Mouse (Mus musculus) stomach, embryonic 16.5 days (tissue): ENCODE measurements at regions not wholly inside any gene's neighbourhood (a gene's known extent, or its start where the extent isn't known, plus 50 kb on each side); places are given as distances from the start of the nearest gene placed in this dataset. TPM values are rescaled to one million over a fixed set of nuclear protein-coding genes. Genes with fewer than 3 reads are reported as not detected.

ENCODE experiments used
- ATAC-seq: fragments of 200-750 bp; cut with Nextera tagmentation; 2 replicates; pipeline ENCODE4 v1.8.0; 2017; ENCODE audit warnings: moderate number of reproducible peaks, moderate TSS enrichment; ENCODE audit not compliant: insufficient read depth, low FRiP score
- H3K27ac ChIP-seq: fragments of 300-500 bp; sonication (generic); 2 replicates; pipeline ENCODE4 v1.5.1; 2014; ENCODE audit warnings: low read length
- H3K27me3 ChIP-seq: fragments of 300-500 bp; sonication (generic); 2 replicates; pipeline ENCODE4 v1.6.1; 2014; ENCODE audit warnings: low read length, control low read depth, mixed read lengths; ENCODE audit not compliant: control insufficient read depth, insufficient read depth
- H3K36me3 ChIP-seq: fragments of 300-500 bp; sonication (generic); 2 replicates; pipeline ENCODE4 v1.6.1; 2014; ENCODE audit warnings: low read length; ENCODE audit not compliant: control insufficient read depth, insufficient read depth
- H3K4me1 ChIP-seq: fragments of 300-500 bp; sonication (generic); 2 replicates; pipeline ENCODE4 v1.6.1; 2014; ENCODE audit warnings: low read length, control low read depth, mixed read lengths; ENCODE audit not compliant: control insufficient read depth, insufficient read depth
- H3K4me2 ChIP-seq: fragments of 300-500 bp; sonication (generic); 2 replicates; pipeline ENCODE4 v1.6.1; 2014; ENCODE audit warnings: low read depth, low read length, mixed read lengths
- H3K4me3 ChIP-seq: fragments of 300-500 bp; sonication (generic); replicated peaks from 2 replicates; pipeline ENCODE4 v1.5.1; 2014; ENCODE audit warnings: mild to moderate bottlenecking, low read length
- H3K9ac ChIP-seq: fragments of 300-500 bp; sonication (generic); 2 replicates; pipeline ENCODE4 v1.6.1; 2014; ENCODE audit warnings: low read length
- H3K9me3 ChIP-seq: fragments of 300-500 bp; sonication (generic); replicated peaks from 2 replicates; pipeline ENCODE4 v1.6.1; 2016; ENCODE audit warnings: low read length, control low read depth; ENCODE audit not compliant: control insufficient read depth
- WGBS: fragments of 180-500 bp; shearing (Covaris S2); extraction: QIAGEN DNeasy Blood & Tissue Kit; methylation state at CpG from one replicate; pipeline ENCODE4 v1.1.7; 2014; 5-methylcytosine and 5-hydroxymethylcytosine counted together
- microRNA-seq: library from miRNA; unstranded; fragments of <30 nt; microRNA quantifications from one replicate; pipeline ENCODE4, GENCODE M21; 2016

GRCm38 (mm10) chr8:107886516-107887253 lies 55.8 kb upstream of the Zfhx3 start:
- Histone ChIP-seq H3K4me3 (no peak overlapping the region), H3K4me1 (peaks cover 9% of the 10 kb centered on the region), H3K27me3 (no peaks in the 10 kb centered on the region), H3K9me3 (0 out of 2 replicates have a peak, but pooled peaks cover 3% of the 10 kb centered on the region), H3K36me3 (no peaks in the 10 kb centered on the region), H3K9ac (no peak overlapping the region), H3K27ac (no peak overlapping the region), H3K4me2 (no peak overlapping the region)
- no peak for ATAC-seq
- 69% methylated on average over 19 of the region's 19 CpGs for WGBS

DNA sequence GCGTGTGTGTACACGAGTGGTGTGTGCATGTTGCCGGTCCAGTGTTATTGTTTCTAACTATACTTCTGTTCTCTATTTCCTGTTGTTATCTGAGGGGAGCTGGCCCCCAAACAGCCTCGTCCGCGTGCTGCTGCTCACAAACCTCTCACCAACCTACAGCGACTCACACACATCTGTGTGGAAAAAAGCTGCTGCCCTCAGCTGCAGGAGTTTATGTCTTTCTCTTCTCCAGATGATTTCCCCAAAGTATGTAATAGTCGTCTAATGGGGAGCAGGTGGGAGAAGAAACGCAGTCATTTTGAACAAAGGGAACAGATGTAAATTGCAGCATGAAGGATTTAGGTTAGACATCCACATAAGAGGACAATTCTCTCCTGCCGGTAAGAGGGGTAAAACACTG lies 55.1 kb upstream of the Zfhx3 start:
- H3K9ac ChIP-seq: no peak overlapping the region
- H3K4me2 ChIP-seq: no peak overlapping the region
- no peak overlapping the region for H3K4me3 ChIP-seq

GRCm38 (mm10) chr8:107890922-107891321 lies 51.5 kb upstream of the Zfhx3 start:
- no peaks in the 10 kb centered on the region for H3K27me3 ChIP-seq

More for the DNA sequence above, 55.1 kb upstream of the Zfhx3 start:
- Histone ChIP-seq H3K36me3 (no peaks in the 10 kb centered on the region), H3K9me3 (0 out of 2 replicates have a peak, but pooled peaks cover 3% of the 10 kb centered on the region), H3K27ac (no peak overlapping the region), H3K4me1 (peaks cover 9% of the 10 kb centered on the region), H3K27me3 (no peaks in the 10 kb centered on the region)
- no peak for ATAC-seq
- 35% methylated on average over 10 of the region's 10 CpGs for WGBS

More at GRCm38 (mm10) chr8:107890922-107891321, 51.5 kb upstream of the Zfhx3 start:
- H3K4me1 ChIP-seq: peaks cover 2% of the 10 kb centered on the region
- no peak overlapping the region for H3K9ac ChIP-seq
- no peak overlapping the region for H3K4me2 ChIP-seq
- WGBS: 72% methylated on average over 5 of the region's 5 CpGs
- H3K4me3 ChIP-seq: no peak overlapping the region
- H3K36me3 ChIP-seq: no peaks in the 10 kb centered on the region
- no peaks in the 10 kb centered on the region for H3K9me3 ChIP-seq
- no peak overlapping the region for H3K27ac ChIP-seq
- no peak for ATAC-seq

Small RNAs in the stretch of these regions (microRNA-seq; reads per million reads assigned to microRNA genes)
- gene Gm22825 (not detected), gene Gm23646 (not detected)
